Mouse (Mus musculus): ENCODE results near the gene Ppp3ca.

Gene Ppp3ca

GRCm38 (mm10) chr3:136670110-136670359 lies at the start of gene Ppp3ca:
Ppp3ca (plus strand) TSS chr3:136670124.
- DNase-seq (ENCODE audit: low spot score) = no peak

GRCm38 (mm10) chr3:136640544-136641230 lies 29.2 kb upstream of the Ppp3ca start:
- no peak for DNase-seq (ENCODE audit: low spot score)

- DNase-seq (ENCODE audit: low spot score) = no peak
These were observed 19.0 kb upstream of the Ppp3ca start for GRCm38 (mm10) chr3:136650966-136651365.

GRCm38 (mm10) chr3:136651496-136651895 lies 18.4 kb upstream of the Ppp3ca start:
- no peak for DNase-seq (ENCODE audit: low spot score)

- DNase-seq (ENCODE audit: low spot score) = no peak
These were observed 13.4 kb upstream of the Ppp3ca start for GRCm38 (mm10) chr3:136656460-136657035.

- DNase-seq (ENCODE audit: low spot score) = no peak
These were observed 11.2 kb upstream of the Ppp3ca start for GRCm38 (mm10) chr3:136658681-136659080.

- DNase-seq (ENCODE audit: low spot score) = no peak
These were observed 4.8 kb upstream of the Ppp3ca start for GRCm38 (mm10) chr3:136665119-136665518.

- no peak for DNase-seq (ENCODE audit: low spot score)
These were observed 1.9 kb upstream of the Ppp3ca start for GRCm38 (mm10) chr3:136668072-136668471.

GRCm38 (mm10) chr3:136669231-136670109 lies 454 bp upstream of the Ppp3ca start:
- peak; percentile 95 for DNase-seq (ENCODE audit: low spot score)

- peak; percentile 44 for DNase-seq (ENCODE audit: low spot score)
These were observed 622 bp downstream of the Ppp3ca start for GRCm38 (mm10) chr3:136670360-136671131.

- DNase-seq (ENCODE audit: low spot score) = peak; percentile 14
These were observed 1.4 kb downstream of the Ppp3ca start for GRCm38 (mm10) chr3:136671161-136671939.

- no peak for DNase-seq (ENCODE audit: low spot score)
These were observed 2.0 kb downstream of the Ppp3ca start for GRCm38 (mm10) chr3:136671940-136672278.

GRCm38 (mm10) chr3:136672870-136673269 lies 2.9 kb downstream of the Ppp3ca start:
- no peak for DNase-seq (ENCODE audit: low spot score)

- DNase-seq (ENCODE audit: low spot score) = no peak
These were observed 3.4 kb downstream of the Ppp3ca start for GRCm38 (mm10) chr3:136673363-136673762.

GRCm38 (mm10) chr3:136674486-136674885 lies 4.6 kb downstream of the Ppp3ca start:
- no peak for DNase-seq (ENCODE audit: low spot score)

GRCm38 (mm10) chr3:136676991-136677390 lies 7.1 kb downstream of the Ppp3ca start:
- no peak for DNase-seq (ENCODE audit: low spot score)

- DNase-seq (ENCODE audit: low spot score) = no peak
These were observed 8.5 kb downstream of the Ppp3ca start for GRCm38 (mm10) chr3:136678386-136678785.

- DNase-seq (ENCODE audit: low spot score) = no peak
These were observed 10.1 kb downstream of the Ppp3ca start for GRCm38 (mm10) chr3:136679903-136680491.

GRCm38 (mm10) chr3:136682242-136682641 lies 12.3 kb downstream of the Ppp3ca start:
- DNase-seq (ENCODE audit: low spot score) = no peak

GRCm38 (mm10) chr3:136684191-136684958 lies 14.5 kb downstream of the Ppp3ca start:
- DNase-seq (ENCODE audit: low spot score) = no peak

GRCm38 (mm10) chr3:136686429-136686828 lies 16.5 kb downstream of the Ppp3ca start:
- no peak for DNase-seq (ENCODE audit: low spot score)

Data from c-Kit-positive CD71-positive TER-119-positive erythroid progenitor cells, embryonic 14.5 days (primary cell).